Mouse (Mus musculus): ENCODE data around the gene 2210010C04Rik.
"Not testable (repeated sequence)": the region's sequence is repeated elsewhere in the genome, so short reads cannot be mapped to it uniquely, and the experiment has no call there.

The 2210010C04Rik gene

DNA sequence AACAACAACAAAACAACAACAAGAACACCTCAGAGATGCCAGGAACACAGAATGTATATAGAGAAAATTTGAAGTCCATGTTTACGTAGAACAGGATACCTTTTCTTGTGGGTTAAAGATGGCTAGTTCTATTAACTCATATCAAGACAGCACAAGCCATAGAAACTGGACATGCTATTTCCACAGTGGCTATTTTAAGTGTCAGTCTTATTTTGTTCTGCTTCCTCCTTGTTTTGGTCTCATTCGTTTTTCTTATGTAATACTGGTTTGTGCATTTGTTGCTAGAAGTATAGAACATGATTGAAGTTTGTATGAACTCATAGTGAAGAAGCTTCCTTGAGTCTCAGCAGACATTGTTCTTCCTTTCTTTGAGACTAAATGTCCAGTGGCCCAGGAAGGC, 16.2 kb downstream of the 2210010C04Rik start:
- in situ Hi-C loops (cut with MboI, MseI) = no loop called here

DNA sequence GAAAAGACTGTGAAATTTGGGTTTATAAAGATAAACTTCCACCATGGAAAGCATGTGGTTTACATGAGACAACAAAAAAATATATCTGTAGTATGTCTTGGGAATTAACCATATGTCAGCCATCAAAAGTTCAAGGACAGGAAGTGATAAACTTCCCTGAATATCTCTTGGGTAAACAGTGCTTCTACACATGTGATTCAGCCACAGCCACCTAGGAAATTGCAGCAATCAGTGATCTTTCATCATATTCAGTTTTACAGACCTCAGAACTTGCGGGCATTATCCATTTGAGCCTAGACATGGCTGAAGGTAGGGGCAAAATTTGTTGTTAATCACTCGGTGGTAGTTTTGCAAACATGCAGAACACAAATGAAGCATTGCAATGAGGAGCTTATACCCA, 16.7 kb downstream of the 2210010C04Rik start:
- in situ Hi-C loops (cut with MboI, MseI) = no loop called here

DNA sequence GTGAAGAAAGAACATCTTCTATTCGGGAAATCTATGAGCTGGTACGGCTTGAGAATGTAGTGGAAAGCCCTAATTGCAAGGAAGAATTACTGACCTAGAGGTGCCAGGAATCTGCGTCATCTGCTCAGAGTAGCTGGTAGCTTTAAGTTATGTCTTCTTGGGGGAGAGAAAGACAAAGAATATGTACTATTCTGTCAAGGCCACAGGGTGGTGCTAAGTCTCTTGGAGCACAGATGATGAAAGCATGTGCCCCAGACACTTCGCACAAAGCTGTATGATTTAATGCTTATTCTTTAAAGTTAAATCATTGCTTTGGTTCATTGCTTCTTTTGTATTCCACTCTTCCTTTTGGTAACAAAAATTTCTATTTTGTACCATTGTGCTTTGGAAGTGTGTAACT, 20.2 kb downstream of the 2210010C04Rik start:
- in situ Hi-C loops (cut with MboI, MseI) = no loop called here

DNA sequence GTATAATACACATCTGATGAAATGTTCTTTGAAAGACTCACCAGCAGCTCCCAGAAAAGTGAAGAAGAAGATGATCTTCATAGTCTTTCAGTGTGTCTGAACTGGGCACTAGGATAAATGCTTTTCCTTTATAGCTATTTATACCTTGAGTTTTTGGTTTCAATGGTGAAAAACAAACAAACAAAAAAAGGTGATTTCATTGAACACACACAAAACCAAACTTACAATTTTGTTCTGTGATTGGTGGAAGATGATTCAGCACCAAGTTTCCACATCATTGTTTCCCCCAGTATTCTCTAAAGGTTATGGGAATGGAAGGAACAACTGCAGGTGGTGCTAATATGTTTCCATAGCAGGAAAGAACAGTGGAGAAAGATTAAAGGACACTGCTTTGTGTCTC, 35.9 kb downstream of the 2210010C04Rik start, which contains the start of gene Gm2663:
Gene Gm2663, minus strand, starts transcription at position 101 of the 400 bp plus-strand sequence.
- in situ Hi-C loops (cut with MboI, MseI) = not testable (repeated sequence)
